Comparison of ENCODE assay signal across 9 mouse cellular contexts in the genomic region with DNA sequence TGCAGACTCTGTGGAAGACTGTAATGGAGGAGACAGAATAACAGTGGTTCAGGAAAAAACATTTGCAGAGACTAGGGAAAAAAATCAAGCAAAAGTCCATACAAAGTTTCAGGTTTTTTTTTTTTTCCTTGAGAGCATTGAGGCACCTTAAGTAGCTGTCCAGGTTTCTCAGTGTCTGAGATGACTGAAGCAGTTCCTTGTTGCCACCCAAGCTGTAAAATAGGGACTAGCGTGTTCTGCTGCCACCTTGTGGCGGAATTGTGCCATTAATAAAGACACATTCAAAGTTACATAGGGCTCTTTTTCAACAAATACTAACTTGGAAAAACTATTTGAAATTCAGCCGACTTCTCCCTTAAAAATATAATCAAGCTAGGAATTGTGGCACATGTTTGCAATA. TPM values are rescaled to one million over a fixed set of nuclear protein-coding genes. Genes with fewer than 3 reads are reported as not detected.
A peak's percentile ranks its signal among the peaks of the same experiment; 100 is the strongest.
DNase-seq lines count a peak whose midpoint lies in the region; ATAC-seq and TF ChIP-seq lines count a peak whose summit lies in the region.
"Had no signal": no experiment of that assay in that cellular context is flagged by ENCODE, and none has a peak within 500 bp of the region (broad histone marks: within the 10 kb centered on the region; RNA-seq: fewer than 3 reads in every experiment).

No protein-coding gene starts in this region.

- H3K27me3 ChIP-seq in heart, embryonic 11.5 days (ENCODE audit: control insufficient read depth, insufficient read depth, low read length), result no peaks in the 10 kb centered on the region
- no peaks in the 10 kb centered on the region for H3K27me3 ChIP-seq in heart, postnatal 0 days (ENCODE audit: control insufficient read depth, insufficient read depth, low read length)
- no peaks in the 10 kb centered on the region for H3K27me3 ChIP-seq in midbrain, postnatal 0 days (ENCODE audit: insufficient read depth, low read length)

- peak; percentile 82 for TF ChIP-seq CTCF in heart, postnatal 0 days (IDR thresholded peaks at IDR 0.05; ENCODE audit: low read depth)
- TF ChIP-seq CTCF in midbrain, postnatal 0 days (IDR thresholded peaks at IDR 0.05), result peak; percentile 93

- H3K27ac ChIP-seq in heart, embryonic 11.5 days (ENCODE audit: low read depth, low read length), result no peak overlapping the region
- H3K27ac ChIP-seq in heart, postnatal 0 days (ENCODE audit: low read depth), result no peak overlapping the region
- no peak overlapping the region for H3K27ac ChIP-seq in midbrain, postnatal 0 days (ENCODE audit: low read depth, low read length)

- H3K4me1 ChIP-seq in heart, embryonic 11.5 days (ENCODE audit: control insufficient read depth, insufficient read depth, low read length), result no peaks in the 10 kb centered on the region
- H3K4me1 ChIP-seq in heart, postnatal 0 days (ENCODE audit: control insufficient read depth, insufficient read depth), result no peaks in the 10 kb centered on the region
- H3K4me1 ChIP-seq in midbrain, postnatal 0 days (ENCODE audit: insufficient read depth, low read length), result no peaks in the 10 kb centered on the region

- H3K4me3 ChIP-seq in heart, embryonic 11.5 days (ENCODE audit: low read depth, low read length), result no peak overlapping the region
- no peak overlapping the region for H3K4me3 ChIP-seq in heart, postnatal 0 days (ENCODE audit: low read depth, low read length)
- no peak overlapping the region for H3K4me3 ChIP-seq in midbrain, postnatal 0 days (ENCODE audit: low read depth, low read length)
- H3K4me3 ChIP-seq: myocyte had no signal

- H3K9me3 ChIP-seq in heart, embryonic 11.5 days (replicated peaks; ENCODE audit: control insufficient read depth, low read length), result no peaks in the 10 kb centered on the region
- H3K9me3 ChIP-seq in heart, postnatal 0 days (replicated peaks; ENCODE audit: control insufficient read depth, low read length), result no peaks in the 10 kb centered on the region
- H3K9me3 ChIP-seq in midbrain, postnatal 0 days (ENCODE audit: low read length), result no peaks in the 10 kb centered on the region

- WGBS in heart, embryonic 11.5 days (ENCODE audit: insufficient replicate concordance), result 9% methylated on average over 3 of the region's 3 CpGs
- WGBS in heart, postnatal 0 days, result 0% methylated on average over 3 of the region's 3 CpGs
- under 1% methylated on average over 3 of the region's 3 CpGs for WGBS in midbrain, postnatal 0 days

- no peaks in the 10 kb centered on the region for H3K36me3 ChIP-seq in heart, embryonic 11.5 days (ENCODE audit: control insufficient read depth, insufficient read depth, low read length)
- no peaks in the 10 kb centered on the region for H3K36me3 ChIP-seq in heart, postnatal 0 days (replicated peaks; ENCODE audit: control insufficient read depth, insufficient read depth, low read length)
- no peaks in the 10 kb centered on the region for H3K36me3 ChIP-seq in midbrain, postnatal 0 days (ENCODE audit: insufficient read depth, low read length)

- no peak for ATAC-seq in heart, embryonic 11.5 days (replicated peaks; ENCODE audit: insufficient number of reproducible peaks, low FRiP score, low TSS enrichment)
- ATAC-seq in heart, postnatal 0 days (ENCODE audit: insufficient read depth, low read depth), result no peak
- no peak for ATAC-seq in midbrain, postnatal 0 days (ENCODE audit: low FRiP score)

- H3K9ac ChIP-seq in heart, embryonic 11.5 days (ENCODE audit: low read depth, low read length), result no peak overlapping the region
- H3K9ac ChIP-seq in heart, postnatal 0 days (replicated peaks; ENCODE audit: low read depth, low read length), result no peak overlapping the region
- H3K9ac ChIP-seq in midbrain, postnatal 0 days (replicated peaks; ENCODE audit: low read length, poor library complexity, severe bottlenecking), result no peak overlapping the region

- DNase-seq in heart, adult 18-20 months, result peak; percentile 67 to 90
- peak; percentile 55 to 90 for DNase-seq in adrenal gland, adult (ENCODE audit: inconsistent age in 2 of 2, low spot score in 1 of 2)
- peak; percentile 90 for DNase-seq in embryo, embryonic 10 days (ENCODE audit: low spot score)
- peak; percentile 50 for DNase-seq in heart, postnatal 0 days (ENCODE audit: low spot score)
- DNase-seq in left cerebral cortex, adult 11 months (ENCODE audit: low spot score), result peak; percentile 58
- peak; percentile 81 for DNase-seq in midbrain, postnatal 0 days (ENCODE audit: low spot score)
- DNase-seq in spleen, postnatal 4 days (ENCODE audit: low spot score in 2 of 2), result peak; percentile 73 to 88

- no peak overlapping the region for H3K4me2 ChIP-seq in heart, embryonic 11.5 days
- no peak overlapping the region for H3K4me2 ChIP-seq in heart, postnatal 0 days (ENCODE audit: low read depth, low read length)
- no peak overlapping the region for H3K4me2 ChIP-seq in midbrain, postnatal 0 days (ENCODE audit: low read depth, low read length, poor library complexity, severe bottlenecking)

- TF ChIP-seq EP300 in heart, postnatal 0 days (IDR thresholded peaks at IDR 0.05; ENCODE audit: low read depth), result no peak

RNA-seq across cellular contexts. Expression of gene Rnf20, which starts 4.8 kb away (rescaled TPM):
- 10 to 100 TPM; 35.8 to 36.0 TPM for total RNA-seq in heart, adult 18-20 months (2021)
- polyA plus RNA-seq in heart, embryonic 11.5 days (2014; fragmentation: Nextera tagmentation; extraction: Ambion mirVana), result 35.3 and 35.8 TPM in 2 replicates
- total RNA-seq in heart, postnatal 0 days (2014; rRNA removed; ENCODE audit: low replicate concordance), result 10.7 and 26.5 TPM in 2 replicates
- polyA plus RNA-seq in heart, postnatal 0 days (2015; fragmentation: Nextera tagmentation; extraction: Ambion mirVana), result 18.8 and 19.6 TPM in 2 replicates
- total RNA-seq in midbrain, postnatal 0 days (2014; rRNA removed), result 48.3 and 76.7 TPM in 2 replicates
- 41.0 and 46.2 TPM in 2 replicates for polyA plus RNA-seq in midbrain, postnatal 0 days (2015; fragmentation: Nextera tagmentation; extraction: Ambion mirVana)

RNA-seq across cellular contexts. Expression of gene Tmem246, which starts 29.3 kb away (rescaled TPM):
- 10 to 100 TPM; 48.3 to 56.5 TPM for total RNA-seq in heart, adult 18-20 months (2021)
- 41.8 and 47.8 TPM in 2 replicates for polyA plus RNA-seq in heart, embryonic 11.5 days (2014; fragmentation: Nextera tagmentation; extraction: Ambion mirVana)
- 56.4 and 110 TPM in 2 replicates for total RNA-seq in heart, postnatal 0 days (2014; rRNA removed; ENCODE audit: low replicate concordance)
- polyA plus RNA-seq in heart, postnatal 0 days (2015; fragmentation: Nextera tagmentation; extraction: Ambion mirVana), result 54.5 and 56.5 TPM in 2 replicates
- total RNA-seq in midbrain, postnatal 0 days (2014; rRNA removed), result 182 and 193 TPM in 2 replicates
- 164 and 180 TPM in 2 replicates for polyA plus RNA-seq in midbrain, postnatal 0 days (2015; fragmentation: Nextera tagmentation; extraction: Ambion mirVana)

RNA-seq across cellular contexts. Expression of gene Ppp3r2, which starts 54.9 kb away (rescaled TPM):
- not detected for total RNA-seq in heart, adult 18-20 months (2021)
- 0.27 TPM in 1 of 2 replicates, not detected in the other for polyA plus RNA-seq in heart, embryonic 11.5 days (2014; fragmentation: Nextera tagmentation; extraction: Ambion mirVana)
- total RNA-seq in heart, postnatal 0 days (2014; rRNA removed; ENCODE audit: low replicate concordance), result not detected in 2 replicates
- not detected in 2 replicates for polyA plus RNA-seq in heart, postnatal 0 days (2015; fragmentation: Nextera tagmentation; extraction: Ambion mirVana)
- total RNA-seq in midbrain, postnatal 0 days (2014; rRNA removed), result 0.93 and 1.2 TPM in 2 replicates
- polyA plus RNA-seq in midbrain, postnatal 0 days (2015; fragmentation: Nextera tagmentation; extraction: Ambion mirVana), result 0.33 and 0.52 TPM in 2 replicates
- polyA plus RNA-seq: myocyte had no signal
